Mouse (Mus musculus) heart, embryonic 13.5 days (tissue): ENCODE measurements at regions not wholly inside any gene's neighbourhood (a gene's known extent, or its start where the extent isn't known, plus 50 kb on each side); places are given as distances from the start of the nearest gene placed in this dataset.

Experiments used
- ATAC-seq: fragments of 200-750 bp; cut with Nextera tagmentation; 2 replicates; pipeline ENCODE4 v1.8.0; 2017; ENCODE audit warnings: moderate TSS enrichment; ENCODE audit not compliant: insufficient number of reproducible peaks, low FRiP score, low TSS enrichment; ENCODE audit errors: extremely low read depth
- H3K27ac ChIP-seq: fragments of 300-500 bp; sonication (generic); replicated peaks from 2 replicates; pipeline ENCODE4 v1.5.1; 2015; ENCODE audit warnings: moderate library complexity, mild to moderate bottlenecking, inconsistent platforms
- H3K27me3 ChIP-seq: fragments of 300-500 bp; sonication (generic); replicated peaks from 2 replicates; pipeline ENCODE4 v1.6.1; 2015; ENCODE audit warnings: mild to moderate bottlenecking, inconsistent platforms
- H3K36me3 ChIP-seq: fragments of 300-500 bp; sonication (generic); 2 replicates; pipeline ENCODE4 v1.6.1; 2015; ENCODE audit warnings: mild to moderate bottlenecking, inconsistent platforms
- H3K4me1 ChIP-seq: fragments of 300-500 bp; sonication (generic); 2 replicates; pipeline ENCODE4 v1.6.1; 2015; ENCODE audit warnings: inconsistent platforms
- H3K4me2 ChIP-seq: fragments of 300-500 bp; sonication (generic); 2 replicates; pipeline ENCODE4 v1.6.1; 2015; ENCODE audit warnings: inconsistent platforms, mild to moderate bottlenecking, moderate library complexity
- H3K4me3 ChIP-seq: fragments of 300-500 bp; sonication (generic); 2 replicates; pipeline ENCODE4 v1.5.1; 2015; ENCODE audit warnings: moderate library complexity, mild to moderate bottlenecking, inconsistent platforms
- H3K9ac ChIP-seq: fragments of 300-500 bp; sonication (generic); 2 replicates; pipeline ENCODE4 v1.6.1; 2015; ENCODE audit warnings: inconsistent platforms, mild to moderate bottlenecking, moderate library complexity
- H3K9me3 ChIP-seq: fragments of 300-500 bp; sonication (generic); 2 replicates; pipeline ENCODE4 v1.6.1; 2016; ENCODE audit warnings: inconsistent platforms
- WGBS: fragments of 180-500 bp; shearing (Covaris S2); methylation state at CpG from one replicate; pipeline ENCODE4 v1.1.7; 2015; ENCODE audit warnings: mixed read lengths; 5-methylcytosine and 5-hydroxymethylcytosine counted together

- H3K4me1 ChIP-seq, result peaks cover 25% of the 10 kb centered on the region
- no peak overlapping the region for H3K9ac ChIP-seq
- ATAC-seq, result no peak
- H3K4me3 ChIP-seq, result no peak overlapping the region
- H3K27me3 ChIP-seq, result no peaks in the 10 kb centered on the region
- no peak overlapping the region for H3K4me2 ChIP-seq
- H3K27ac ChIP-seq, result no peak overlapping the region
- H3K9me3 ChIP-seq, result no peaks in the 10 kb centered on the region
- 0 out of 2 replicates have a peak, but pooled peaks cover 3% of the 10 kb centered on the region for H3K36me3 ChIP-seq
- WGBS, result 86% methylated on average over 5 of the region's 5 CpGs
These were observed 149.4 kb upstream of the Cdkn3 start for GRCm38 (mm10) chr14:46610926-46611325.

DNA sequence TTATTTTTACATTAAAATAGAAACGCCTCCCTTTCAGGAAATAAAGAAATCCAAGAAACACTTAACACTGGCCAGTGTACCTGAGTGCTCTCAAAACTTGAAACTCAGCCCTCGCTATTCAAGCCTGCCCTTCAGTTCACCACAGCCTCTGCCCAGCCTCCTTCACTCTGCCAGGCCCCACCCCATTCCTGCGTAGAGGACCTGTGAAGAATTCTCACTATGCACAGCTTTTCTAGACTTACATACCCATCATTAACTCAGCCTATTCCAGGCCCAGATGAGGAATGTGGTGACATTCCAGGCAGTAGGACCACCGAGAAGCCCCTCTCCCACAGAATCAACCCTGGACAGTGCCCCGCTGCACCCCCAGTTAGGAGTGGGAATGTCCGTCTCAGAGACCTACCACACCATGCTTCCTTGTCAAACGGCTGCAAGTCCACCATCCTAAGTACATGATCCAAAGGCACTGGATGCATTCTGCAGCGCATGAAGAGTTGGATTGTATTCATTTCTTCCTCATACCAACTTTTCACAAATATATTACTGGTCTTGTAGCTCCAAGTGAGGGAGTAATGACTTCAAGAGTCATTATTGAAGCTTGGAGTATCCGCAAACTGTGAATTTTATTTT lies 150.0 kb upstream of the Cdkn3 start:
- Histone ChIP-seq H3K9me3 (no peaks in the 10 kb centered on the region), H3K9ac (no peak overlapping the region), H3K27ac (no peak overlapping the region), H3K36me3 (0 out of 2 replicates have a peak, but pooled peaks cover 3% of the 10 kb centered on the region), H3K27me3 (no peaks in the 10 kb centered on the region), H3K4me2 (no peak overlapping the region), H3K4me1 (peaks cover 28% of the 10 kb centered on the region), H3K4me3 (no peak overlapping the region)
- 65% methylated on average over 9 of the region's 9 CpGs for whole genome bisulfite sequencing
- ATAC-seq, result no peak

- 78% methylated on average over 3 of the region's 3 CpGs for WGBS
These were observed 153.6 kb upstream of the Cdkn3 start for GRCm38 (mm10) chr14:46606694-46607093.

DNA sequence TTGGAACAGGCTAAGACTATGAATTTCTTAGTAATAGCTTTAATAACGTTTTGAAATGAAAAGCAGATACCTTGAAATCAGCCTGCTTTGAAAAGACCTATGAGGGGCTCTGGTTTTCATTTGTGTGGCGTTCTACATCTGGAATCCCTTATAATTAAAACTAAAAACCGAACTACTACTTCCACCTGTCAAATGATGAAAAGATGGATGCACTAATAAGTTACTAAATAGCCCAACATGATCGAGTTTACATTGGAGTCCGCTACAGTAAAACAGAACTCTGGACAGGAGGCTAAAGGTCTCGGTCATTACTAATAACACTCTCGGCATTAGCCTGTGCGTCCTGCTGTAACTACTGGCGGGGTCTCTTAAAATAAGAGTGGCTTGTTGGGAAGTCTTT lies 154.3 kb upstream of the Cdkn3 start:
- Histone ChIP-seq H3K4me1 (peaks cover 19% of the 10 kb centered on the region), H3K27ac (no peak overlapping the region), H3K27me3 (0 out of 2 replicates have a peak, but pooled peaks cover 5% of the 10 kb centered on the region), H3K9me3 (no peaks in the 10 kb centered on the region), H3K9ac (no peak overlapping the region), H3K4me2 (no peak overlapping the region), H3K4me3 (no peak overlapping the region), H3K36me3 (0 out of 2 replicates have a peak, but pooled peaks cover 3% of the 10 kb centered on the region)
- WGBS, result 76% methylated on average over 9 of the region's 9 CpGs
- ATAC-seq, result no peak

More at GRCm38 (mm10) chr14:46606694-46607093, 153.6 kb upstream of the Cdkn3 start:
- Histone ChIP-seq H3K9ac (no peak overlapping the region), H3K27ac (no peak overlapping the region), H3K9me3 (no peaks in the 10 kb centered on the region), H3K36me3 (0 out of 2 replicates have a peak, but pooled peaks cover 3% of the 10 kb centered on the region), H3K27me3 (0 out of 2 replicates have a peak, but pooled peaks cover 5% of the 10 kb centered on the region), H3K4me2 (no peak overlapping the region), H3K4me1 (peaks cover 19% of the 10 kb centered on the region), H3K4me3 (no peak overlapping the region)
- ATAC-seq, result no peak

DNA sequence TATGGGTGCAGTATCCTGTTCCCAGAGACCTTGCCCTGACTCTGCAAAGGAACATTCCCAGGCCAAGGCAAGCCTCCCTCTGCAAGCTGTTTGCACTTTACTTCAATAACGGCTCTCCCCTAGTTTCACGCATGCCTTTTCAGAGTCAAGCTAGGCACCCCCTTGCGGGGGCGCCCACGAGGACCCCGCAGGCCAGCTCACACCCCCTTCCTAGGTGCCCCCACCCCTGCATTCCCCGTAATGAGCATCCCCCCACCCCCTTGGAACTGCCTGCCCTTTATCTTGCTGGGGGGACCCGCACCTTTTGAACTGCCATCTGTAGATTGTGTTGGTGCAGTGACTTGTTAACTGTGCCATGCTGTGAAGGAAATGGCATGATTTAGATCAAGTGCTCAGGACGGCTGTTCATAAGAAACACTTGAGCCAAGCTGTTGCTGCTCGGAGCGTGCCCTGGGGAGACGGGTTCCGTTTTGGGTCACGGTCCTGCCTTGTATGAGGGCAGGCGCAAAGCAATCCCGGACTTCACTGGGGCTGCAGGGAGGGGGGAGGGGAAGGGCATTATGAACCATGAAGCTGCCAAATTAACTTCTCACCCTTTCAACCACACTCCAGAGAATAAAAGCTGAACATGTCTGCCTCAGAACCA lies 155.3 kb upstream of the Cdkn3 start:
- H3K4me1 ChIP-seq, result peaks cover 15% of the 10 kb centered on the region
- H3K27ac ChIP-seq, result no peak overlapping the region
- peak overlapping the region; percentile 61 for H3K9ac ChIP-seq
- peak overlapping the region; percentile 25 for H3K4me3 ChIP-seq
- H3K36me3 ChIP-seq, result 0 out of 2 replicates have a peak, but pooled peaks cover 3% of the 10 kb centered on the region
- 0 out of 2 replicates have a peak, but pooled peaks cover 5% of the 10 kb centered on the region for H3K27me3 ChIP-seq
- H3K4me2 ChIP-seq, result peak overlapping the region; percentile 65
- H3K9me3 ChIP-seq, result no peaks in the 10 kb centered on the region
- ATAC-seq, result no peak
- 11% methylated on average over 16 of the region's 16 CpGs for WGBS

DNA sequence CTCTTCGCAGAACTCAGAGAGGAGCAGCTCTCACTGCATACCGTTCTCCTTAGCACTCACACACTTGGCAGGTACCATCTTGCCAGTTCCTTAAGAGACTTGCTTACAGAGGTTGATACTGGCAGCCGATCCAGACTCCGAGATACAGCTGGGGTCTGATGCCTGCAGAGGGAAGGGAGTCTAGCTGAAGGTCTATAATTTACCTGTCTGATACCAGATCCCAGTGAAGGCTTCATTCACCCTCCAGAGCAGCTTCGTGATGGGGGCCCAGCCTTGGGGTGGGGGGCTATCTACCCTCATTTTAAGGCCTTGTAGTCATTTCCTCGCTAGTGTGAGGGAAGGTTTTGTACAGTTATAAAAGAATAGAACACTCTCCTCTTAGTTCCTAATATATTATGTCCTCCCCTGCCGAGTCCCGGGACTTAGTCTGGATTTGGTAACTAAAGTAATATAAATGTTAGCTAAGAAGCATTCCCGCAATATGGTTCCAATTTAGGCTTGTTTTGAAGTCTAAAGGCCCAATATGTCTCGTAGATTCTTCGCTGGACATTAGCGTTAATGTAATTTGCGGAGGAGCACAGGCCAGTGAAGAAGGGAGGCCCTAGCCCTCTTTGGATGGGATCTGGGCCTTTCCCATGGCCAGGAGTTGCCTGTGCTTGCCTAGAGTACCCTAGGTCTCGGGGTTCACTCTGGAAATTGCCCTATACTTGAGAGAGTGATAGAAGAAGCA lies 156.0 kb upstream of the Cdkn3 start:
- 80% methylated on average over 14 of the region's 14 CpGs for WGBS
- Histone ChIP-seq H3K9me3 (no peaks in the 10 kb centered on the region), H3K4me2 (no peak overlapping the region)

DNA sequence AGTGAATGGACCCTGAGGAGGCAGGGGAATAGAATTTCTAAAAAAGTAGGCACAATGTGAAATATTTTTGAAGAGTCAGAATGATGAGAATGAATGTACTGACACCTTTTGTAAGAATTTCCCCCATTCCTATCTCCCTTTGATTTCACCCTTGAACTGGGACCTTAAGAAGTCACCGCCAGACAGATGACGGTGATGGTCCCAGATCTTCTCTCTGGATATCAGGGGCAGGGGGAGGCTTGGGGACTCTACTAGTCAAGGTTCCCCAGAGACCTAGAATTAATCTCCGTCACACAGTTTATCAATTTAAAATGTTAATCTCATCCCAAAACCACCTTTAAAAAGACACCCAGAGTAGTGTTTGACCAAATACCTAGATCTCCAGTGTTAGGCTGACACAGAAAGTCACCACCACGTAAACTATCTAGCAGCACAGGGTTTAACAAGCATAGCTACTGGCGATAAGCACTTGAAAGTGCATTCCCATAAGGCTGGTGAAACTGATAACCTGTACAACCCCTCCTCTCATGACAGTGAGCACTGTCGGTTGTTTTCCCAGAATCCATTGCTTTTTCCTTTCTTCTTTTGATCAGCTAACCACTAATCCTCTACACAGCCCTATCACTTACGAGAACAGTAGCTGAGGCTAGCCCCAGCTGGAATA lies 163.5 kb upstream of the Cdkn3 start:
- H3K9me3 ChIP-seq, result no peaks in the 10 kb centered on the region
- no peak overlapping the region for H3K9ac ChIP-seq
- no peak overlapping the region for H3K4me3 ChIP-seq
- H3K27ac ChIP-seq, result no peak overlapping the region
- 51% methylated on average over 7 of the region's 7 CpGs for WGBS
- H3K27me3 ChIP-seq, result no peaks in the 10 kb centered on the region
- peak overlapping the region; percentile 11; the same call in 1 of the 2 replicates for H3K4me2 ChIP-seq
- H3K36me3 ChIP-seq, result no peaks in the 10 kb centered on the region
- no peak for ATAC-seq
- H3K4me1 ChIP-seq, result 0 out of 2 replicates have a peak, but pooled peaks cover 5% of the 10 kb centered on the region

More for the DNA sequence above, 156.0 kb upstream of the Cdkn3 start:
- no peak for ATAC-seq
- H3K9ac ChIP-seq, result 0 out of 2 replicates have a peak overlapping the region, but pooled peaks have one; percentile 14
- peaks cover 12% of the 10 kb centered on the region for H3K4me1 ChIP-seq
- 0 out of 2 replicates have a peak, but pooled peaks cover 3% of the 10 kb centered on the region for H3K36me3 ChIP-seq
- H3K4me3 ChIP-seq, result no peak overlapping the region
- H3K27ac ChIP-seq, result no peak overlapping the region
- 0 out of 2 replicates have a peak, but pooled peaks cover 5% of the 10 kb centered on the region for H3K27me3 ChIP-seq

DNA sequence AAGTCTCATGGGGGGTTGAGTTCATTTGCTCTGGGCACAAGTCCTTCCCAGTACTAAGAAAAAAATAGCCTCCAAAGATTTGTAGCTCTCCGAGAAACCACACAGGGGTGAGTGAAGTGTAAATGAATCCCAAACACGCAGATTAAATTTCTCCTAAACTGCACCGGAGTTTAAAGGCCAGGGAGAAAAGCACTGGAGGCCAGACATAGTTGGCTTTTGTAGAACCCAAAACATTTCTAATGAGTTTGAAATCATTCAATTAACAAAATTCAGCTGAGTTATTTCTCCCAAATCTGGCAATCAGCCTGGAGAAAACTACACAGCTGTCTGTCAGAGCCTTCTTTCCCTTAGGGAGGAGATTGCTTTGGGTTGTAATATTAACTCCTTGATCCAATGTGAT lies 166.2 kb upstream of the Cdkn3 start:
- H3K9ac ChIP-seq, result no peak overlapping the region
- no peaks in the 10 kb centered on the region for H3K27me3 ChIP-seq
- no peaks in the 10 kb centered on the region for H3K9me3 ChIP-seq
- no peak overlapping the region for H3K27ac ChIP-seq
- no peak overlapping the region for H3K4me3 ChIP-seq
- H3K4me1 ChIP-seq, result 0 out of 2 replicates have a peak, but pooled peaks cover 5% of the 10 kb centered on the region
- ATAC-seq, result no peak
- 63% methylated on average over 3 of the region's 3 CpGs for WGBS
- H3K4me2 ChIP-seq, result no peak overlapping the region
- H3K36me3 ChIP-seq, result no peaks in the 10 kb centered on the region

DNA sequence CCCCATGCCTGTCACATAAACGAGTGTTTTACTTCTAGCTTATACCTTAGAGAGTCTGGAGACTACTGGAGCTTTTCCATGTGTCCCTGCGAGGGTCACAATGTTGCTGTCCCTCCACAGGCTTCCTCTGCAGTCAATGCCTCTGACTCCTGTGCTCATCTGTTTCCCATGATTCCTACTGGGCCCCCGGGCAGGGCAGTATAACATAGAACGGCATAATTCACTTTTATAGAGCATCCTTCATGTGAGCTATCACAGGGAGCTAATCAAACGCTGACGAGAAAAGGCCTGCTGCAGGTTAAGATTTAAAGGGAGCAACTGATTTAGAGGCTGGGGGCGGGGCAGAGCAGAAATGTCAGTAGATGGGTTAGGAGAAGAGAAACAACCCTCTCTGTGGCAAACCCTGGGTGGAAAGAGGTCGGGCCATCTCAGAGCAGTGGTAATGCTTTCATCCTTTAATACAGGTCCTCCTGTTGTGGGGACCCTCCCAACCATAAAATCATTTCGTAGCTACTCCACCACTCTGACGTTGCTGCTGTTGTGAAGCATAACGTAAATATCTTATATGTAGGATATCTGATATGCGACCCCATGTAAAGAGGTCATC lies 168.5 kb upstream of the Cdkn3 start:
- no peaks in the 10 kb centered on the region for H3K27me3 ChIP-seq
- H3K27ac ChIP-seq, result no peak overlapping the region
- no peaks in the 10 kb centered on the region for H3K9me3 ChIP-seq
- no peak overlapping the region for H3K4me3 ChIP-seq
- H3K9ac ChIP-seq, result no peak overlapping the region
- WGBS, result 77% methylated on average over 12 of the region's 12 CpGs
- 0 out of 2 replicates have a peak, but pooled peaks cover 2% of the 10 kb centered on the region for H3K4me1 ChIP-seq
- H3K4me2 ChIP-seq, result no peak overlapping the region
- no peak for ATAC-seq
- no peaks in the 10 kb centered on the region for H3K36me3 ChIP-seq

- no peaks in the 10 kb centered on the region for H3K4me1 ChIP-seq
- no peak for ATAC-seq
- H3K36me3 ChIP-seq, result no peaks in the 10 kb centered on the region
- H3K27ac ChIP-seq, result no peak overlapping the region
- 87% methylated on average over 3 of the region's 3 CpGs for WGBS
- no peaks in the 10 kb centered on the region for H3K27me3 ChIP-seq
- no peak overlapping the region for H3K4me2 ChIP-seq
- H3K4me3 ChIP-seq, result no peak overlapping the region
- no peaks in the 10 kb centered on the region for H3K9me3 ChIP-seq
- no peak overlapping the region for H3K9ac ChIP-seq
These were observed 169.1 kb upstream of the Cdkn3 start for GRCm38 (mm10) chr14:46591211-46591610.
